Mouse (Mus musculus): ENCODE measurements around the gene Polr3g. TPM values are rescaled to one million over a fixed set of nuclear protein-coding genes. Genes with fewer than 3 reads are reported as not detected.
A peak's percentile ranks its signal among the peaks of the same experiment; 100 is the strongest.
"Not testable (repeated sequence)": the region's sequence is repeated elsewhere in the genome, so short reads cannot be mapped to it uniquely, and the experiment has no call there.

Gene Polr3g
- total and polyA plus RNA-seq, 2 experiments from 2014 or later: 2.6 to 5.5 TPM

DNA sequence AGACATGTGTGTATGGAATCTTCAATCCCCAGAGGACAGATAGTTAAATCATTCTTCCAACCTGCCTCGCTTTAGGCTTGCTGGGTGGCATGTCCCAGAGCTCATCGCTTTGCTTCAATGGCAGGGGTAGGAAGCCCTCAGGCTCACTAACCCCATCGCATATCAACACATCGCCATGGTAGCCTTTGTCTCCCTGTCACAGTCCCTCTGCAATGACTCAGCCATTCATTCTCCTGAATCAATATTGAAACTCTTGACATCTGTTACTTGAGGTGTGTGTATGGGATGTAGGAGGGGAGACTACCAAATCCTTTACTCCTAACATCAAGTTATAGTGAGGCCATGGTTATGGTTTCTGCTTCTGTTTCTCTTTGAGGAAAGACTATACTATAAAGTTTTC, 71.2 kb downstream of the Polr3g start:
- no peak overlapping the region for H3K4me3 ChIP-seq (ENCODE audit: low read depth, low read length)
- no peak overlapping the region for H3K4me2 ChIP-seq (ENCODE audit: low read depth, low read length)
- no peak for ATAC-seq (ENCODE audit: insufficient read depth, low read depth)
- no peaks in the 10 kb centered on the region for H3K36me3 ChIP-seq (replicated peaks; ENCODE audit: control insufficient read depth, insufficient read depth, low read length)
- DNase-seq (ENCODE audit: low spot score): no peak
- no peak overlapping the region for H3K9ac ChIP-seq (replicated peaks; ENCODE audit: low read depth, low read length)
- 0 out of 2 replicates have a peak, but pooled peaks cover 3% of the 10 kb centered on the region for H3K27me3 ChIP-seq (ENCODE audit: control insufficient read depth, insufficient read depth, low read length)
- no peaks in the 10 kb centered on the region for H3K9me3 ChIP-seq (replicated peaks; ENCODE audit: control insufficient read depth, low read length)
- 47% methylated on average over 4 of the region's 4 CpGs for WGBS
- no peaks in the 10 kb centered on the region for H3K4me1 ChIP-seq (ENCODE audit: control insufficient read depth, insufficient read depth)
- H3K27ac ChIP-seq (ENCODE audit: low read depth): no peak overlapping the region
- no peak for TF ChIP-seq CTCF (IDR thresholded peaks at IDR 0.05; ENCODE audit: low read depth)
- TF ChIP-seq EP300 (IDR thresholded peaks at IDR 0.05; ENCODE audit: low read depth): no peak

DNA sequence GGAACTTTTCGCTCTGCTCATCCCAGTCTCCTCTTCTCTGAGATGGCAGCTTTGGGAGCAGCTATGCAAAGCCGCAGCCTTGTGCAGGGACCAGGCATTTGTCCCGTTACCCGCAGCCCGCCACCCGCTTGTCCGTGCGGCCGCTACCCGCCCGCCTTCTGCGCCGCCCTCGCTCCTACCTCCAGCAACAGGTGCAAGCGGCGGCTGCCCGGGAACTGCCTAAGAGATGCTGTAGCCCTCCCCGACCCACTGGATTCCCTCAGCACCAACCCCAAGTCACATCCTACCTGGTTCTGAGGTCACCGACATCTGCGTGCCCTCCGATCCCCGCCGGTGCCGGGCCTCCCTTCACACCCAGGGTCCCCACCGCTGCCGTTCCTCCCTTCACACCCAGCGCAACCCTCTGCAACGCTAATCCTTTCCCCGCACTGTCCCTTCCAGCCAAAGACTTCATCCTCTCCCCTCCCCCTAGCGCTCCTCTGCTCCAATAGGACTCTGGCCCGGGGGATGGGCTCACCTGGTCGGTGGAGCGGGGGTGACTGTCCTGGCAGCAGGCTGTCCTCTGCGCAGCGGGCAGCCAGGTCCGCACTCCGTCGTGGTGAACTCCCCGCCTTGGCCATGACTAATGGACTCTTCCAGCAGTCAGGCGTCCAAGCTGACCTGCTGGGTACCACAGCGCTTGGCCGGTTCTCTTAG, 77.9 kb downstream of the Polr3g start, which contains the start of gene Adgrv1:
TSS of gene Adgrv1 (minus strand) at position 435 of the 696 bp plus-strand sequence.
- peak within 1 kb of the TSS; percentile 37 for H3K4me3 ChIP-seq (ENCODE audit: low read depth, low read length)
- no peaks in the 10 kb centered on the region for H3K4me1 ChIP-seq (ENCODE audit: control insufficient read depth, insufficient read depth)
- no peaks in the 10 kb centered on the region for H3K36me3 ChIP-seq (replicated peaks; ENCODE audit: control insufficient read depth, insufficient read depth, low read length)
- DNase-seq (ENCODE audit: low spot score): peak; percentile 59
- H3K9me3 ChIP-seq (replicated peaks; ENCODE audit: control insufficient read depth, low read length): no peaks in the 10 kb centered on the region
- H3K4me2 ChIP-seq (ENCODE audit: low read depth, low read length): peak within 1 kb of the TSS; percentile 66
- H3K27me3 ChIP-seq (ENCODE audit: control insufficient read depth, insufficient read depth, low read length): peaks cover 16% of the 10 kb centered on the region; the same call in 1 of the 2 replicates
- no peak within 1 kb of the TSS for H3K9ac ChIP-seq (replicated peaks; ENCODE audit: low read depth, low read length)
- peak; percentile 98 for ATAC-seq (ENCODE audit: insufficient read depth, low read depth)
- 1% methylated on average over 42 of the region's 42 CpGs for WGBS
- H3K27ac ChIP-seq (ENCODE audit: low read depth): no peak within 1 kb of the TSS
- TF ChIP-seq CTCF (IDR thresholded peaks at IDR 0.05; ENCODE audit: low read depth) (no peak), EP300 (IDR thresholded peaks at IDR 0.05; ENCODE audit: low read depth) (no peak)

DNA sequence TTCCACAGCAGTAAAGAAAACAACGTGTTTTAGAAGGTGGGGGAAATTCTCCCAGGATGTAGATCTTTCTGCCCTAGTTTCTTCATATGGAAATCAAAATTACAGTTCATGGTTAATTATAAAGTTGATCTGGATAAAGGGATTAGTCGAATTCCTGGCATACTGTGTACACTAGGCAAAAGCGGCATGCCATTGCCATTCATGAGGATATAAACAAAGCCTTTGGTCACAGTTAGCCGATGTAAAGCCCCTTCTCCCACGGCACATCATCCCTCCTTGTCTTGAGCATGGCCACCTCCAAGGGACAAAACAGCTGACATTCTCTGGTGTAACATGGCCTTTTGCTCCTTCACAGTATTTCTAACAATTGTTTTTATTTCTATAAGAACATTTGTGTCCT, 80.2 kb downstream of the Polr3g start:
- H3K36me3 ChIP-seq (replicated peaks; ENCODE audit: control insufficient read depth, insufficient read depth, low read length): no peaks in the 10 kb centered on the region
- DNase-seq (ENCODE audit: low spot score): no peak
- TF ChIP-seq CTCF (IDR thresholded peaks at IDR 0.05; ENCODE audit: low read depth): no peak
- no peak for TF ChIP-seq EP300 (IDR thresholded peaks at IDR 0.05; ENCODE audit: low read depth)
- ATAC-seq (ENCODE audit: insufficient read depth, low read depth): no peak
- H3K4me2 ChIP-seq (ENCODE audit: low read depth, low read length): no peak overlapping the region
- H3K9ac ChIP-seq (replicated peaks; ENCODE audit: low read depth, low read length): no peak overlapping the region
- WGBS: 70% methylated on average over 5 of the region's 5 CpGs
- no peak overlapping the region for H3K4me3 ChIP-seq (ENCODE audit: low read depth, low read length)
- H3K9me3 ChIP-seq (replicated peaks; ENCODE audit: control insufficient read depth, low read length): no peaks in the 10 kb centered on the region
- no peak overlapping the region for H3K27ac ChIP-seq (ENCODE audit: low read depth)
- H3K27me3 ChIP-seq (ENCODE audit: control insufficient read depth, insufficient read depth, low read length): peaks cover 13% of the 10 kb centered on the region; the same call in 1 of the 2 replicates
- no peaks in the 10 kb centered on the region for H3K4me1 ChIP-seq (ENCODE audit: control insufficient read depth, insufficient read depth)

DNA sequence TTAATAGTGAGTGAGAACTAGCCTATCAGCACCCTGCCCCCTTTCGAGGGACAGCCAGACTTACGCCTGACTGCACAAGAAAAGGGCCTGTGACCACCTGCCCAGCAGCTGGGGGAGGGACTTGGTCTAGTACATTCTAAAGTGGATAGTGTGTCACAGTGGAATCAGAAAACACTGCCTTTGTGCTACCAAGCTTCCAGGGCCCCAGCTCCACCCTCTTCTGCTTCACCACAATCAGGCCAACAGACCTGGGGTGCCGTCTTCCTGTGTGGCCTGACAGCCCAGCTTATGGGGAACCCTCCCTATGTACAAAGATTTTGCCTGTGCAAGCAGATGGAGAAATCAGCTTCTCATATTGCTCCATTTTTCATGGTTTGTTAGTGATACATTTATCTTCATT, 81.4 kb downstream of the Polr3g start:
- ATAC-seq (ENCODE audit: insufficient read depth, low read depth): no peak
- H3K9me3 ChIP-seq (replicated peaks; ENCODE audit: control insufficient read depth, low read length): no peaks in the 10 kb centered on the region
- H3K9ac ChIP-seq (replicated peaks; ENCODE audit: low read depth, low read length): no peak overlapping the region
- no peaks in the 10 kb centered on the region for H3K36me3 ChIP-seq (replicated peaks; ENCODE audit: control insufficient read depth, insufficient read depth, low read length)
- WGBS: 57% methylated on average over 3 of the region's 3 CpGs
- peaks cover 13% of the 10 kb centered on the region; the same call in 1 of the 2 replicates for H3K27me3 ChIP-seq (ENCODE audit: control insufficient read depth, insufficient read depth, low read length)
- TF ChIP-seq EP300 (IDR thresholded peaks at IDR 0.05; ENCODE audit: low read depth) (no peak), CTCF (IDR thresholded peaks at IDR 0.05; ENCODE audit: low read depth) (no peak)
- no peaks in the 10 kb centered on the region for H3K4me1 ChIP-seq (ENCODE audit: control insufficient read depth, insufficient read depth)
- no peak overlapping the region for H3K4me3 ChIP-seq (ENCODE audit: low read depth, low read length)
- H3K27ac ChIP-seq (ENCODE audit: low read depth): no peak overlapping the region
- no peak for DNase-seq (ENCODE audit: low spot score)
- H3K4me2 ChIP-seq (ENCODE audit: low read depth, low read length): no peak overlapping the region

DNA sequence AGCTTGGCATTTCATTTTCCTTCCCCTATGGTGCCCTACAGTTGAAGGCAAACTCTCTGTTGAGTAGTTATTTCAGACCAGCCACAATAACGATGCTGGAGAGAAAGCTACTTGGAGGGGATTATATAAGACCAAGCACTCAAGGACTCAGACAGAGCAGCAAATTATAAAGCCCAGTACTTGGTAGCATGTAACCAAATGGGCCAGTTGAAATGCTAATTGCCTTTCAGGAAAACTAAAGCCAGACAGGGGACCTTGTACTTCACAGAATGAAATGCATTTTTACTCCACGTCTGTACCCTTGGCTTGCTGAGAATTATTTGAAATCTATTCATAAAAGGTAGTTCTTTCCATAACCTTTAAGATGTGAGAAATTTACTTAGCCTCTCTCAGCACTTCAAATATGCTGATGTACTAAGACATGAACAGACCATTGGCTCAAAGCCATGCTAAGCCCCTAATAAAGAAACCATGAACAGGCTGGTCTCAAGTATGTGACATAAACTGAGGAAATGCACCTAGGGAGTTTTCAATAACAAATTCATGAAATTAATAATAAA, 82.1 kb downstream of the Polr3g start:
- TF ChIP-seq CTCF (IDR thresholded peaks at IDR 0.05; ENCODE audit: low read depth) (no peak), EP300 (IDR thresholded peaks at IDR 0.05; ENCODE audit: low read depth) (no peak)
- H3K27me3 ChIP-seq (ENCODE audit: control insufficient read depth, insufficient read depth, low read length): peaks cover 11% of the 10 kb centered on the region; the same call in 1 of the 2 replicates
- 58% methylated on average over 2 of the region's 2 CpGs for WGBS
- H3K9ac ChIP-seq (replicated peaks; ENCODE audit: low read depth, low read length): no peak overlapping the region
- ATAC-seq (ENCODE audit: insufficient read depth, low read depth): no peak
- H3K27ac ChIP-seq (ENCODE audit: low read depth): no peak overlapping the region
- no peak for DNase-seq (ENCODE audit: low spot score)
- H3K9me3 ChIP-seq (replicated peaks; ENCODE audit: control insufficient read depth, low read length): no peaks in the 10 kb centered on the region
- H3K4me1 ChIP-seq (ENCODE audit: control insufficient read depth, insufficient read depth): no peaks in the 10 kb centered on the region
- no peak overlapping the region for H3K4me3 ChIP-seq (ENCODE audit: low read depth, low read length)
- no peaks in the 10 kb centered on the region for H3K36me3 ChIP-seq (replicated peaks; ENCODE audit: control insufficient read depth, insufficient read depth, low read length)
- H3K4me2 ChIP-seq (ENCODE audit: low read depth, low read length): no peak overlapping the region

DNA sequence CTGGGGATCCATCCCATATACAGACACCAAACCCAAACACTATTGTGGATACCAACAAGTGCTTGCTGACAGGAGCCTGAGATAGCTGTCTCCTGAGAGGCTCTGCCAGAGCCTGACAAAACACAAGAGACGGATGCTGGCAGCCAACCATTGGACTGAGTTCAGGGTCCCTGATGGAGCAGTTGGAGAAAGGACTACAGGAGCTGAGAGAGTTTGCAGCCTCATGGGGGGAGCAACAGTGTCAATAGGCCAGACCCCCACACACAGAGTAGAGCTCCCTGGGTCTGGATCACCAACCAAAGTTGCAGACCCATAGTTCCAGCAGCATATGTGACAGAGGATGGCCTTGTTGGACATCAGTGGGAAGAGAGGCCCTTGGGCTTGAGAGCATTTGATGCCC, 83.0 kb downstream of the Polr3g start:
- H3K9ac ChIP-seq (replicated peaks; ENCODE audit: low read depth, low read length); DNase-seq (ENCODE audit: low spot score); H3K4me1 ChIP-seq (ENCODE audit: control insufficient read depth, insufficient read depth); H3K36me3 ChIP-seq (replicated peaks; ENCODE audit: control insufficient read depth, insufficient read depth, low read length); H3K4me2 ChIP-seq (ENCODE audit: low read depth, low read length); H3K9me3 ChIP-seq (replicated peaks; ENCODE audit: control insufficient read depth, low read length); H3K27ac ChIP-seq (ENCODE audit: low read depth); H3K27me3 ChIP-seq (ENCODE audit: control insufficient read depth, insufficient read depth, low read length); ATAC-seq (ENCODE audit: insufficient read depth, low read depth); H3K4me3 ChIP-seq (ENCODE audit: low read depth, low read length): not testable (repeated sequence)
- 17% methylated on average over 1 of the region's 1 CpGs for WGBS

Other genes starting within 250 kb of the Polr3g start
- 0.54 and 10.5 TPM in 2 replicates for gene Adgrv1, start 77.9 kb downstream of the Polr3g start, total RNA-seq (2014; rRNA removed; ENCODE audit: low replicate concordance)
- gene Adgrv1, start 77.9 kb downstream of the Polr3g start, polyA plus RNA-seq (2015; fragmentation: Nextera tagmentation; extraction: Ambion mirVana): 0.65 and 0.68 TPM in 2 replicates
- gene Lysmd3, start 53.4 kb downstream of the Polr3g start, total RNA-seq (2014; rRNA removed; ENCODE audit: low replicate concordance): 23.8 and 62.8 TPM in 2 replicates
- 14.9 and 16.3 TPM in 2 replicates for gene Lysmd3, start 53.4 kb downstream of the Polr3g start, polyA plus RNA-seq (2015; fragmentation: Nextera tagmentation; extraction: Ambion mirVana)
- gene Mblac2, start 328 bp upstream of the Polr3g start, total RNA-seq (2014; rRNA removed; ENCODE audit: low replicate concordance): 1.8 and 4.2 TPM in 2 replicates
- 5.9 and 7.0 TPM in 2 replicates for gene Mblac2, start 328 bp upstream of the Polr3g start, polyA plus RNA-seq (2015; fragmentation: Nextera tagmentation; extraction: Ambion mirVana)
- gene Cetn3, start 72.1 kb upstream of the Polr3g start, total RNA-seq (2014; rRNA removed; ENCODE audit: low replicate concordance): 39.5 and 99.7 TPM in 2 replicates
- gene Cetn3, start 72.1 kb upstream of the Polr3g start, polyA plus RNA-seq (2015; fragmentation: Nextera tagmentation; extraction: Ambion mirVana): 197 and 208 TPM in 2 replicates